Mouse (Mus musculus) heart, embryonic 11.5 days (tissue): ENCODE results near the gene Olfr692. TPM values are rescaled to one million over a fixed set of nuclear protein-coding genes. Genes with fewer than 3 reads are reported as not detected.

Source experiments
- ATAC-seq: fragments of 200-750 bp; cut with Nextera tagmentation; replicated peaks from 2 replicates; pipeline ENCODE4 v1.8.0; 2017; ENCODE audit warnings: moderate library complexity; ENCODE audit not compliant: insufficient number of reproducible peaks, low FRiP score, low TSS enrichment
- H3K27ac ChIP-seq: fragments of 300-500 bp; sonication (generic); 2 replicates; pipeline ENCODE4 v1.5.1; 2014; ENCODE audit warnings: mild to moderate bottlenecking, low read depth, low read length
- H3K27me3 ChIP-seq: fragments of 300-500 bp; sonication (generic); 2 replicates; pipeline ENCODE4 v1.6.1; 2014; ENCODE audit warnings: mild to moderate bottlenecking, low read length, mixed read lengths; ENCODE audit not compliant: control insufficient read depth, insufficient read depth
- H3K36me3 ChIP-seq: fragments of 300-500 bp; sonication (generic); 2 replicates; pipeline ENCODE4 v1.6.1; 2014; ENCODE audit warnings: mild to moderate bottlenecking, low read length, moderate library complexity, mixed read lengths; ENCODE audit not compliant: control insufficient read depth, insufficient read depth
- H3K4me1 ChIP-seq: fragments of 300-500 bp; sonication (generic); 2 replicates; pipeline ENCODE4 v1.6.1; 2014; ENCODE audit warnings: low read length; ENCODE audit not compliant: control insufficient read depth, insufficient read depth
- H3K4me2 ChIP-seq: fragments of 300-500 bp; sonication (generic); 2 replicates; pipeline ENCODE4 v1.6.1; 2014; ENCODE audit warnings: mild to moderate bottlenecking, moderate library complexity
- H3K4me3 ChIP-seq: fragments of 300-500 bp; sonication (generic); 2 replicates; pipeline ENCODE4 v1.5.1; 2014; ENCODE audit warnings: low read depth, low read length
- H3K9ac ChIP-seq: fragments of 300-500 bp; sonication (generic); 2 replicates; pipeline ENCODE4 v1.6.1; 2014; ENCODE audit warnings: mild to moderate bottlenecking, low read depth, low read length, moderate library complexity
- H3K9me3 ChIP-seq: fragments of 300-500 bp; sonication (generic); replicated peaks from 2 replicates; pipeline ENCODE4 v1.6.1; 2016; ENCODE audit warnings: low read length; ENCODE audit not compliant: control insufficient read depth
- WGBS: fragments of 180-500 bp; shearing (Covaris S2); extraction: QIAGEN DNeasy Blood & Tissue Kit; methylation state at CpG from one replicate; pipeline ENCODE4 v1.1.7; 2014; ENCODE audit not compliant: insufficient replicate concordance; 5-methylcytosine and 5-hydroxymethylcytosine counted together
- polyA plus RNA-seq: library from polyadenylated mRNA; unstranded; fragments of >200 nt; fragmentation: Nextera tagmentation; extraction: Ambion mirVana; gene quantifications from 2 replicates; pipeline ENCODE4 v1.2.1, GENCODE M21; 2014

The Olfr692 gene
- polyA plus RNA-seq, 1 experiment from 2014 or later, result not detected

DNA sequence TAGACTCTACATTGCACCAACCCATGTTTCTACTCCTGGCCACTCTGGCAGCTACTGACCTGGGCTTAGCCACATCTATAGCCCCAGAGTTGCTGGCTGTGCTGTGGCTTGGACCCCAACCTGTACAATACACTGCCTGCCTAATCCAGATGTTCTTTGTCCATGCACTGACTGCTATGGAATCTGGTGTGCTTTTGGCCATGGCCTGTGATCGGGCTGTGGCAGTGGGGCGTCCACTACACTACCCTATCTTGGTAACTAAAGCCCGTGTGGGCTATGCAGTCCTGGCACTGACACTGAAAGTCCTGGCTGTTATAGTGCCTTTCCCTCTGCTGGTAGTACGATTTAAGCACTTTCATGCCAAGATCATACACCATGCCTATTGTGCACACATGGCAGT lies 491 bp downstream of the Olfr692 start:
- H3K9me3 ChIP-seq, result no peaks in the 10 kb centered on the region
- H3K27me3 ChIP-seq, result no peaks in the 10 kb centered on the region
- ATAC-seq, result no peak
- peaks cover under 1% of the 10 kb centered on the region; the same call in 1 of the 2 replicates for H3K4me1 ChIP-seq
- H3K9ac ChIP-seq, result no peak overlapping the region
- WGBS, result 81% methylated on average over 4 of the region's 4 CpGs
- no peak overlapping the region for H3K27ac ChIP-seq
- H3K4me3 ChIP-seq, result no peak overlapping the region
- H3K36me3 ChIP-seq, result no peaks in the 10 kb centered on the region
- no peak overlapping the region for H3K4me2 ChIP-seq

DNA sequence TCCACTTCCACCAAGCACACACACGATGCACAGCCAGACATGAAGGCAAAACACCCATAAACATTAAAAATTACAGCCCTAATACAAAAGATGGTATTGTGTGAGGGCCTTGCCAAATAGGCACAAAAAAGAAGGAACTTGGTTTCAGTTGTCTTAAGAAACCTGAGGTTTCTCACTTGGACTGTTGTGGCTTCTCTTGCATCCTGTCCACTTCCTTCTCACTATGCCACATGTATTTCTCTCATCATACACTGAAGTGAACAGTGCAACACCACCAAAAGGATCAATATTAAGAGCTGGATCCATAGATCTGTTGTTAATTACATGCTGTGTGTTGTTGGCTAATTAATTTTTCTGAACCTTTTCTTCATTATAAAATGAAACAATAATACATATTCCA lies 4.9 kb downstream of the Olfr692 start:
- Histone ChIP-seq H3K9ac (no peak overlapping the region), H3K27me3 (no peaks in the 10 kb centered on the region), H3K4me2 (no peak overlapping the region), H3K36me3 (peaks cover 2% of the 10 kb centered on the region; the same call in 1 of the 2 replicates), H3K27ac (no peak overlapping the region), H3K4me3 (no peak overlapping the region), H3K9me3 (no peaks in the 10 kb centered on the region), H3K4me1 (peaks cover 3% of the 10 kb centered on the region; the same call in 1 of the 2 replicates)
- WGBS, result 89% methylated on average over 1 of the region's 1 CpGs
- no peak for ATAC-seq

DNA sequence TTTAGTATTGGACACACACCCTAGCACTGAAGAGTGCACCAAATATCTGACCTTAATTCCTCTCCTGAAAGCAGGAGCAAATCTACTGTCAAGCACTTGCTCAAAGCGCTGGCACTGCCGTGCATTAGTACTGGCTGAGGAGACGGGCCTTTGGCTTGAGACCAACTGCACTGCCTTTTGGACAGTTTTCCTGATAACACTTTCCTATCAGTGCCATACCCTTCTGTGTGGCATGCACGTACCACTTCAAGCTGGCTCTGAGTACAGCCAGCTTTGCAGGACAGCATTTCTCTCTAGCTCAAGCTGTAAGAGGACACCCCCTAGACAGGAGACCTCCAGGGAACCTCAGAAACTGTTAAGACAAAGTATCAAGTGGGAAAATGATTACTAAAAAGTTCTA lies 5.5 kb downstream of the Olfr692 start:
- Histone ChIP-seq H3K4me1 (peaks cover 3% of the 10 kb centered on the region; the same call in 1 of the 2 replicates), H3K36me3 (peaks cover 5% of the 10 kb centered on the region; the same call in 1 of the 2 replicates), H3K27ac (peak overlapping the region; percentile 62), H3K27me3 (no peaks in the 10 kb centered on the region), H3K9ac (no peak overlapping the region), H3K9me3 (no peaks in the 10 kb centered on the region), H3K4me3 (no peak overlapping the region), H3K4me2 (no peak overlapping the region)
- ATAC-seq, result peak; percentile 55; the same call in 1 of the 2 replicates
- 46% methylated on average over 4 of the region's 4 CpGs for WGBS

DNA sequence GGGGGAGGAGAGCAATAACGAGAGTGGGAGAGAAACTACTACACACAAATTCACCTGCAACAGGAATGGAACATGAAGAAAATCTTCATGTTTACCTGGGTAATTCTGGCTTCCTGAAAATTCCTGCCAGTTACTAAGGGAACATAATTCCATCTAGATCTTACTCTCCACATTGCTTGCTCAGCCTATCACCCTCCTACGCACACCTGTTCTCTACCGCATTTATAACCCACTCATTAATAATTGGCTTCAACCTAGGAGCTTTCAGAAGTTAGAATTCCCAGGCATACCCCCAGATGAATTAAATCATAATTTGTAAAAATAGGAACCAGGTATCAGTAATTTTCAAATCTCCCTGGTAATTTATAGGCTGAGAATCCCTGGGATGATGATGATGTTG lies 5.9 kb downstream of the Olfr692 start:
- H3K27ac ChIP-seq, result peak overlapping the region; percentile 62; the same call in 1 of the 2 replicates

DNA sequence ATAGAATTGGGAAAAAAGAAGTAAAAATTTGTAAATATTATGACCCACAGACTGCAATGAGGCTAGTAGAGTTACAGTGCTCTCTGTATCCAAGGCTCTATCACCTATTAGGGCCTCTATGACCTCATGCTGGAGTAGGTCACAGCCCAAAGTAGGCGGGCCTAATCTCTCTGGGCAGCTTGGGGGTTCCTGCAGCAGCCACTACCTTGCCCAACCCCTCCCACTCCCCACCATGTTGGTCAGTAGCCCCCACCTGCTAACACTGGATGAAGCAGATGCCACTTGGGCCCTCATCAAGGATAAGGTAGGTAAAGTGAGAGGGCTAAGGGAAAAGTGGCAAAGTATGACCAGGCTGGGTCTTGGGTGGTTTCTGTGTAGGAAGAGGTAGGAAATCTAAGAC lies 6.8 kb downstream of the Olfr692 start, which contains the start of gene Gm5901:
Gm5901 (plus strand) TSS at position 173 of the 400 bp plus-strand sequence.
- Histone ChIP-seq H3K4me2 (no peak within 1 kb of the TSS), H3K4me1 (peaks cover 3% of the 10 kb centered on the region; the same call in 1 of the 2 replicates), H3K27me3 (no peaks in the 10 kb centered on the region), H3K36me3 (peaks cover 12% of the 10 kb centered on the region; the same call in 1 of the 2 replicates), H3K27ac (no peak within 1 kb of the TSS), H3K4me3 (no peak within 1 kb of the TSS), H3K9me3 (no peaks in the 10 kb centered on the region), H3K9ac (no peak within 1 kb of the TSS)
- WGBS, result 81% methylated on average over 1 of the region's 1 CpGs
- ATAC-seq, result no peak

More for the DNA sequence above, 5.9 kb downstream of the Olfr692 start:
- H3K4me2 ChIP-seq, result no peak overlapping the region
- no peak overlapping the region for H3K4me3 ChIP-seq
- H3K4me1 ChIP-seq, result peaks cover 3% of the 10 kb centered on the region; the same call in 1 of the 2 replicates
- no peak overlapping the region for H3K9ac ChIP-seq
- no peak for ATAC-seq
- H3K9me3 ChIP-seq, result no peaks in the 10 kb centered on the region
- peaks cover 8% of the 10 kb centered on the region; the same call in 1 of the 2 replicates for H3K36me3 ChIP-seq
- H3K27me3 ChIP-seq, result no peaks in the 10 kb centered on the region
- 90% methylated on average over 3 of the region's 3 CpGs for WGBS

DNA sequence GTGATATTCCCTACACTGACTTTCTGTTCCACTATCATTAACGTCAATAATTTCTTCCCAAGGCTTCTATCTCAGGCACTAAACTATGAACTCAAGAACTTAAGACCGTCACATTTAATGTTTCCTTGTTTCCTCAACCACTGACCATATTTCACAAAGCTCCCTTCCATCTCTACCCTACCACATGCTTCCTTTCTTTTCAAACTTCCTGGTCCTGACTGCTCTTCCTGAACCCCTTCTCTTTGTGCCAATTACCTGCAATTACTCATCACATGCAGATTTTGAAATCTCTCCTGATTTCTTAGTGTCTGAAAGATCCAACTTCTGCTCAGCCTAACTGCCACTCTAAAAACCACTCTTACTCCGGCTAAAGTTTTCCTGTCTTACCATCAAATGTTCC lies 12.3 kb downstream of the Olfr692 start:
- Histone ChIP-seq H3K36me3 (peaks cover 29% of the 10 kb centered on the region), H3K9me3 (no peaks in the 10 kb centered on the region), H3K9ac (no peak overlapping the region), H3K27ac (no peak overlapping the region), H3K4me3 (no peak overlapping the region), H3K4me2 (no peak overlapping the region), H3K4me1 (no peaks in the 10 kb centered on the region), H3K27me3 (no peaks in the 10 kb centered on the region)
- no peak for ATAC-seq
- 91% methylated on average over 3 of the region's 3 CpGs for WGBS

DNA sequence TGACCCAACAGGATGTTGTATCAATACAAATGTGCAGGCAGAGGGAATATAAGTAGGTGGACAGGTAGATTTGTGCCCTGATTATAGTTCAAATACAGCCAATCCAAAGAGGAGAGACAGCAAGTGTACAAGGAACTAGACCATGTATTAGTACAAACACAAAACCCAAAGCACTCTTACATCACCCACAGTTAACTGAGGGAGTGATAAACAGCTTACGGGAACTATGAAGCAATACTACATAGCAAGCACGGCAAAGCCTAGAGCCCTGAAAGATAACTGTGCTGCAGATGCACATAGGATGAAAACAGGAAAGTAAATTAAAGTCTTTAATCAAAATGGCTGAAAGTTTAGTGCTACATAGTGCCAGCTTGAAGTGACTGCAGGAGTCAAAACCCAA lies 19.7 kb downstream of the Olfr692 start:
- Histone ChIP-seq H3K36me3 (peaks cover 42% of the 10 kb centered on the region), H3K4me1 (no peaks in the 10 kb centered on the region), H3K27me3 (no peaks in the 10 kb centered on the region), H3K27ac (no peak overlapping the region), H3K4me3 (no peak overlapping the region), H3K4me2 (no peak overlapping the region), H3K9me3 (no peaks in the 10 kb centered on the region), H3K9ac (no peak overlapping the region)
- no peak for ATAC-seq
- WGBS, result 89% methylated on average over 2 of the region's 2 CpGs

DNA sequence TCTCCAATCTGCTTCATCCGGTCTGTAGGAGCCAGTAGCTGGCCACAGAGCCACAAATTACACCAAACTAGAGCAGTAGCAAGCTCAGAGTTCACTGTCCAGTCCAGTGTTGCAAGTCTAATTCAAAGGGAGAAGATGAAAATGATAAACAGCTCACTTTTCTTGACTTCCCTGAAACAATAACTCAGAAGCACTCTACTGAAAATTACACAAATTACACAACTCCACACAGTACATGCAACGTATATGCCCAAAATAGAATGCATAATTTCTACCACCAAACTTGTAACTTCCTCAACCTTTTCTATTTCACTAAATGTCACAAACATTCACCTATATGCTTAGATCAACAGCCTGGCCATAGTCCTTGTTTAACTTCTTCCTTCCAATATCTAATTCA lies 22.2 kb downstream of the Olfr692 start:
- Histone ChIP-seq H3K9me3 (no peaks in the 10 kb centered on the region), H3K4me2 (no peak overlapping the region), H3K9ac (no peak overlapping the region), H3K36me3 (peaks cover 28% of the 10 kb centered on the region), H3K27ac (no peak overlapping the region), H3K4me1 (no peaks in the 10 kb centered on the region), H3K27me3 (no peaks in the 10 kb centered on the region), H3K4me3 (no peak overlapping the region)
- 91% methylated on average over 2 of the region's 2 CpGs for WGBS
- no peak for ATAC-seq

DNA sequence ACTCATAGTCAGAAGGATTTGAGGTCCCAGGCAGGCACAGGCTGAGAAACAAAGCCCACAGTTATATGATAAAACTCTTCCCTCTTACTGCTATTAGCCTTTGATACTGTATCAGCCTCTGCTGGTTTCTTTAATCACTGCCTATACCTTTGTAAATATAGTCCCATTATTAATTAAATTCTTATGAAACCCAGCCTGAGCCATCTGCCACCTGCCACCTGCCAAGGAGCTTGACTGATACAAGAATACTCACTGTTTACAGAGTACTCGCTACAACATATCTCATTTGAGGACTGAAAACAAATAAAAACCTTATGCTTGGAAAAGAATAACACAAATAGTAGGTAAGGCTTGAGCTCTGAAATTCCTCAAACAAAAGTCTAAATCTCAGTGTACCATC lies 26.6 kb downstream of the Olfr692 start:
- 76% methylated on average over 1 of the region's 1 CpGs for WGBS
- Histone ChIP-seq H3K9me3 (no peaks in the 10 kb centered on the region), H3K4me3 (no peak overlapping the region), H3K4me1 (peaks cover 6% of the 10 kb centered on the region; the same call in 1 of the 2 replicates), H3K36me3 (peaks cover 4% of the 10 kb centered on the region), H3K4me2 (no peak overlapping the region), H3K27me3 (no peaks in the 10 kb centered on the region), H3K27ac (no peak overlapping the region), H3K9ac (no peak overlapping the region)
- no peak for ATAC-seq
